Comparison of ENCODE assay signal across 13 mouse cellular contexts in the genomic region with DNA sequence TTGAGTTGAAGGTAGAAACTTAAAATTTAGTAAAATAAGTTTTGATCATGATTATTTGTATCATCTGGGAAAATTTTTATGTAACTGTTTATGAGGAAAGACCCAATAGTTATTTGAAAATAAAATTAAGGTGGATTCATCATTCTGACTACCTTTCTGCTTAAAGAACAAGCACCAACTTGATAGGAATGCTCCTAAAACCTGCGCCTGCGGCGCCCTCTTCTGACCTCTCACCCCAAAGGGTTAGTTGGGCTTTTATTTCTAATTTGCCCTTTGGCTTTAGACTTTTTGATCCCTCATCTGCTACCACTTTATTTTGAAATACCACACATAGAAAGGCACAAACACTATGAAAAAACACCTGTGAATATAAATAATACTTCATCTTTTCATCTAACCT.
DNase-seq lines count a peak whose midpoint lies in the region; ATAC-seq lines count a peak whose summit lies in the region.
"Had no signal": no experiment of that assay in that cellular context is flagged by ENCODE, and none has a peak within 500 bp of the region (broad histone marks: within the 10 kb centered on the region; RNA-seq: fewer than 3 reads in every experiment).

No protein-coding gene starts in this region.

- H3K4me1 ChIP-seq in embryonic facial prominence, embryonic 11.5 days (ENCODE audit: control insufficient read depth, insufficient read depth, low read length): no peaks in the 10 kb centered on the region
- H3K4me1 ChIP-seq in kidney, embryonic 14.5 days (ENCODE audit: control insufficient read depth, insufficient read depth, low read length): no peaks in the 10 kb centered on the region
- H3K4me1 ChIP-seq: heart, embryonic 13.5 days; limb, embryonic 13.5 days had no signal

- H3K4me2 ChIP-seq in embryonic facial prominence, embryonic 11.5 days (ENCODE audit: low read depth, low read length): no peak overlapping the region
- H3K4me2 ChIP-seq in kidney, embryonic 14.5 days (replicated peaks; ENCODE audit: low read depth, low read length): no peak overlapping the region
- H3K4me2 ChIP-seq: heart, embryonic 13.5 days; limb, embryonic 13.5 days had no signal

- H3K27ac ChIP-seq in embryonic facial prominence, embryonic 11.5 days (replicated peaks; ENCODE audit: low read depth, low read length): no peak overlapping the region
- no peak overlapping the region for H3K27ac ChIP-seq in kidney, embryonic 14.5 days (ENCODE audit: low read depth, low read length)
- H3K27ac ChIP-seq: heart, embryonic 13.5 days; hindbrain, postnatal 0 days; layer of hippocampus, adult 2 months; limb, embryonic 13.5 days had no signal

- peak; percentile 13 for DNase-seq in adrenal gland, postnatal 14 days
- no peak for DNase-seq in adrenal gland, postnatal 4 days (ENCODE audit: low spot score in 2 of 2)
- peak; percentile 7 to 26 for DNase-seq in CD8-positive naive resting alpha-beta T cell, adult 2 months (ENCODE audit: low read depth in 2 of 2, low spot score in 2 of 2)
- peak; percentile 29 for DNase-seq in embryonic facial prominence, embryonic 11.5 days (ENCODE audit: low spot score)
- DNase-seq in splenic B cell, adult 2 months (ENCODE audit: low read depth, low spot score): peak; percentile 72
- no peak for DNase-seq in cerebellum, adult 11-12 months
- DNase-seq in heart, adult 8-10 months (ENCODE audit: low spot score): no peak
- DNase-seq: cerebellum, adult 18-20 months had no signal

- no peaks in the 10 kb centered on the region for H3K36me3 ChIP-seq in embryonic facial prominence, embryonic 11.5 days (replicated peaks; ENCODE audit: control insufficient read depth, insufficient read depth, low read depth, low read length)
- no peaks in the 10 kb centered on the region for H3K36me3 ChIP-seq in splenic B cell, adult 2 months (ENCODE audit: control insufficient read depth, insufficient read depth, low read length, poor library complexity, severe bottlenecking)
- no peaks in the 10 kb centered on the region for H3K36me3 ChIP-seq in kidney, embryonic 14.5 days (ENCODE audit: control insufficient read depth, insufficient read depth, low read length)
- H3K36me3 ChIP-seq: heart, embryonic 13.5 days; limb, embryonic 13.5 days had no signal

- H3K9me3 ChIP-seq in embryonic facial prominence, embryonic 11.5 days (replicated peaks; ENCODE audit: control insufficient read depth, low read length): no peaks in the 10 kb centered on the region
- H3K9me3 ChIP-seq in kidney, embryonic 14.5 days (ENCODE audit: control insufficient read depth, low read length): no peaks in the 10 kb centered on the region
- H3K9me3 ChIP-seq: heart, embryonic 13.5 days; limb, embryonic 13.5 days had no signal

- no peak for ATAC-seq in embryonic facial prominence, embryonic 11.5 days (replicated peaks; ENCODE audit: insufficient number of reproducible peaks, low FRiP score, low TSS enrichment, low read depth)
- no peak for ATAC-seq in kidney, embryonic 14.5 days (ENCODE audit: low FRiP score, low TSS enrichment)
- ATAC-seq: hindbrain, postnatal 0 days had no signal

- WGBS in embryonic facial prominence, embryonic 11.5 days: 44% methylated on average over 3 of the region's 3 CpGs
- 56% methylated on average over 3 of the region's 3 CpGs for WGBS in kidney, embryonic 14.5 days

- H3K9ac ChIP-seq in embryonic facial prominence, embryonic 11.5 days (replicated peaks; ENCODE audit: low read length): no peak overlapping the region
- H3K9ac ChIP-seq in kidney, embryonic 14.5 days (ENCODE audit: low read depth, low read length): no peak overlapping the region
- H3K9ac ChIP-seq: heart, embryonic 13.5 days; limb, embryonic 13.5 days had no signal

- no peak overlapping the region for H3K4me3 ChIP-seq in embryonic facial prominence, embryonic 11.5 days (ENCODE audit: low read depth, low read length)
- H3K4me3 ChIP-seq in kidney, embryonic 14.5 days (ENCODE audit: low read length): no peak overlapping the region
- H3K4me3 ChIP-seq: heart, embryonic 13.5 days; layer of hippocampus, adult 2 months; limb, embryonic 13.5 days had no signal

- no peaks in the 10 kb centered on the region for H3K27me3 ChIP-seq in embryonic facial prominence, embryonic 11.5 days (ENCODE audit: control insufficient read depth, insufficient read depth, low read length)
- no peaks in the 10 kb centered on the region for H3K27me3 ChIP-seq in splenic B cell, adult 2 months (ENCODE audit: control insufficient read depth, insufficient read depth, low read length, poor library complexity, severe bottlenecking)
- H3K27me3 ChIP-seq in kidney, embryonic 14.5 days (ENCODE audit: control insufficient read depth, insufficient read depth, low read length): no peaks in the 10 kb centered on the region
- H3K27me3 ChIP-seq: heart, embryonic 13.5 days; limb, embryonic 13.5 days had no signal

Comparison
In these comparisons a context has a peak if more than half of its experiments do, and no peak if none do; other contexts are left out.
1. DNase-seq: peak in adrenal gland, postnatal 14 days (single experiment), CD8-positive naive resting alpha-beta T cell, adult 2 months (2 of 2), embryonic facial prominence, embryonic 11.5 days (single experiment) and splenic B cell, adult 2 months (single experiment); none in adrenal gland, postnatal 4 days (0 of 2), cerebellum, adult 11-12 months (single experiment) and heart, adult 8-10 months (single experiment).